Mouse (Mus musculus) retina, postnatal 7 days (tissue): ENCODE measurements at regions not wholly inside any gene's neighbourhood (a gene's known extent, or its start where the extent isn't known, plus 50 kb on each side); places are given as distances from the start of the nearest gene placed in this dataset.

Source experiments
- DNase-seq: peaks from one replicate; pipeline ENCODE4 v3.0.0-alpha.2; 2012; ENCODE audit warnings: low read depth, low spot score

- no peak for DNase-seq
These were observed 100.2 kb upstream of the Rspo3 start for GRCm38 (mm10) chr10:29635828-29636227.

- no peak for DNase-seq
These were observed 59.8 kb upstream of the Rspo3 start for GRCm38 (mm10) chr10:29595455-29595854.

- no peak for DNase-seq
These were observed 59.3 kb upstream of the Rspo3 start for GRCm38 (mm10) chr10:29594969-29595368.

GRCm38 (mm10) chr10:29592906-29593305 lies 57.2 kb upstream of the Rspo3 start:
- no peak for DNase-seq

- no peak for DNase-seq
These were observed 54.5 kb upstream of the Rspo3 start for GRCm38 (mm10) chr10:29590187-29590586.

GRCm38 (mm10) chr10:29589739-29590138 lies 54.1 kb upstream of the Rspo3 start:
- no peak for DNase-seq
